Mouse (Mus musculus) left cerebral cortex, adult 18-20 months (tissue): ENCODE data around the gene Olfr532. TPM values are rescaled to one million over a fixed set of nuclear protein-coding genes. Genes with fewer than 3 reads are reported as not detected.
"Not testable (repeated sequence)": the region's sequence is repeated elsewhere in the genome, so short reads cannot be mapped to it uniquely, and the experiment has no call there.

Experiments
- DNase-seq, 2 experiments: peaks; one replicate each; pipeline ENCODE4 v3.0.0; 2021 to 2022; ENCODE audit warnings: low spot score in 2 of 2, mixed read lengths in 1 of 2
- long read RNA-seq, 2 experiments: library from polyadenylated mRNA; stranded (forward); transcript quantifications; one replicate each; pipeline ENCODE4 v2.0.0; 2021
- total RNA-seq, 2 experiments: library from RNA; stranded (reverse); gene quantifications; 2 replicates each; pipeline ENCODE4 v1.2.3; 2021

Gene Olfr532
- total RNA-seq = not detected
- long read RNA-seq, experiment 1 = 0 reads
- long read RNA-seq, experiment 2 = 0 reads

DNA sequence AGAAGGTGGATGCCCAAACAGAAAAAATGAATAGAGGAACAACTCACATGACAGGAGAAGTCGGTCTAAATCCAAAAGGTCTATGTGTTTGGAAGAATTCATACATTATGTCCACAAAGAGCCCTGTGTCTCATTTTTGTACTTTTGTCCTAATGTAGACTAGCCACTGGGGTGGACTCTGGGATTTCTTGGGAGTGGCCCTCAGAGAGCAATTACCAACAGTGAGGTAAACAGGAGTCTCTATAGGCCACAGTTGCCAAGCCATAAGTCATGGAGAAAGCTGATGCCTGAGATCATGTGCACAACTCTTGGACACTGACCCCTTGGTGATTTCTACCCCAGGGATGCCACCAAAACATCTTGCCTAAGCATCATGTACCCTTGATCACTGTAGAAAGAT, at the start of gene Olfr532:
Gene Olfr532, minus strand, starts transcription at position 101 of the 400 bp plus-strand sequence.
- DNase-seq = no peak

GRCm38 (mm10) chr7:140463070-140463469, 41.6 kb upstream of the Olfr532 start, which contains the start of gene Olfr533:
TSS of gene Olfr533 (plus strand) at chr7:140463370.
- not testable (repeated sequence) for DNase-seq

- DNase-seq = no peak
These were observed 21.7 kb upstream of the Olfr532 start for GRCm38 (mm10) chr7:140443141-140443540.

DNA sequence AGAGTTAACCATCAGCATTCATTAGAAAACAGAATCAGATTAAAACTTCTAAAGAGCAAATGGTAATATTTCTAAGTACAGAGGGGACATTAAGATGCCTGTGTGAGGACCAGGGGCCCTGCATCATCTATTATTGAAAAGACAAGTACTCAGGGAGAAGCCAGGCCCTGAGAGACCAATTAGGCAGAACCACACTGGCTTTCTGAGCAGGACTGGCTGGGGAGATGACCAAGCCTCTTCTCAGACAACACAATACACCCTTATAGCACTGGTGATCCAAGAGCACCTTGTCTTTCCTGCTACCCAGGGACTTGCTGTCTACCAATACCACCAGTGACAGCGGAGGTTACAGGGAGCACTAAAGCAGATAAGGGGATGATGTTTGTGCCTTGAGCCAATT, 18.6 kb downstream of the Olfr532 start, which contains the start of gene Olfr531:
Gene Olfr531, minus strand, starts transcription at position 101 of the 400 bp plus-strand sequence.
- DNase-seq = no peak

- DNase-seq = no peak
These were observed 44.5 kb downstream of the Olfr532 start for GRCm38 (mm10) chr7:140376911-140377310.

GRCm38 (mm10) chr7:140376231-140376630, 45.2 kb downstream of the Olfr532 start, which contains the start of gene Olfr530:
TSS of gene Olfr530 (minus strand) at chr7:140376331.
- no peak for DNase-seq

DNA sequence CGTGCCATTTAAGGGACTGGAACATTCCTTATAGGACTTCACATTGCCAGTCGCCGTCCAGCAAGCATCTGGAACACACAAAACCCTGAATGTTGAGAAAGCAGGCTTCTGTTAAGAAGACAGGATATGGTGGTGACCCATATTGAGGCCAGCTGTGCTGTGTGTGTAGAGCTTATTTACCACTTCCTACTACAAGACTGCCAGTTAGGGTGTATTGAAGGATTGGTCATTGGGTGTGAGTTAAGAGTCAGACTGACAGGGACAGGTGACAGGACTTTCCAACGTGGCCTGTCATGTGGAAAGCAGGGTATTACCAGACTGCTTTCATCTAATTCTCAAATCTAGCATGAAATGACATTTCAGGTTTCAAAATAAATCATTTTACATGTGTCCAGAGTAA, 47.1 kb downstream of the Olfr532 start:
- DNase-seq = no peak

Other genes starting within 250 kb of the Olfr532 start
- not detected for gene Olfr523, start 248.4 kb downstream of the Olfr532 start, total RNA-seq
- gene Olfr524, start 215.7 kb downstream of the Olfr532 start, total RNA-seq = not detected
- gene Cd163l1, start 203.4 kb downstream of the Olfr532 start, total RNA-seq = not detected
- under 1 TPM; 0.40 to 0.42 TPM for gene 5830411N06Rik, start 174.4 kb downstream of the Olfr532 start, total RNA-seq
- gene Olfr525, start 100.8 kb downstream of the Olfr532 start, total RNA-seq = not detected
- gene Olfr527, start 87.6 kb downstream of the Olfr532 start, total RNA-seq = not detected
- gene Olfr60, start 60.0 kb downstream of the Olfr532 start, total RNA-seq = not detected
- not detected for gene Olfr530, start 45.3 kb downstream of the Olfr532 start, total RNA-seq
- not detected for gene Olfr531, start 18.7 kb downstream of the Olfr532 start, total RNA-seq
- not detected for gene Olfr533, start 41.7 kb upstream of the Olfr532 start, total RNA-seq
- gene Olfr535, start 62.6 kb upstream of the Olfr532 start, total RNA-seq = not detected
- gene Olfr536, start 85.8 kb upstream of the Olfr532 start, total RNA-seq = not detected
- gene Olfr538, start 146.2 kb upstream of the Olfr532 start, total RNA-seq = not detected
- under 1 TPM; 0.05 to 0.07 TPM for gene Olfr46, start 179.6 kb upstream of the Olfr532 start, total RNA-seq
- not detected for gene Olfr61, start 207.3 kb upstream of the Olfr532 start, total RNA-seq
- not detected for gene Olfr53, start 224.8 kb upstream of the Olfr532 start, total RNA-seq
- gene Olfr539, start 238.3 kb upstream of the Olfr532 start, total RNA-seq = under 1 TPM; 0.05 to 0.07 TPM